Mouse (Mus musculus): ENCODE measurements around the gene Tent4b. TPM values are rescaled to one million over a fixed set of nuclear protein-coding genes. Genes with fewer than 3 reads are reported as not detected.

The Tent4b gene
- polyA plus RNA-seq, 1 experiment from 2014 or later, result 25.1 TPM

- no peaks in the 10 kb centered on the region for H3K27me3 ChIP-seq
- TF ChIP-seq CTCF (IDR thresholded peaks at IDR 0.05), result no peak
- POLR2A ChIA-PET, result no interaction called here
- CTCF ChIA-PET, result interaction anchor here (1.1 kb wide), 1 partner anchor 9 kb away, joined by 4 read pairs; no protein-coding TSS in a partner anchor
- in situ Hi-C loops (cut with MboI; ENCODE audit: low pct_unique_long_range_greater_than_20kb), result loop anchor here (5.0 to 25.0 kb wide), 3 partner anchors 39 to 439 kb away; no protein-coding TSS in a partner anchor
- DNase-seq (ENCODE audit: low read depth, low spot score) (no peak), ATAC-seq (no peak)
These were observed 74.0 kb downstream of the Tent4b start for GRCm38 (mm10) chr8:88273051-88273430.

- in situ Hi-C loops (cut with MboI; ENCODE audit: low pct_unique_long_range_greater_than_20kb), result loop anchor here (5.0 to 25.0 kb wide), 3 partner anchors 38 to 438 kb away; no protein-coding TSS in a partner anchor
- ATAC-seq, result no peak
- no peaks in the 10 kb centered on the region for H3K27me3 ChIP-seq
- no peak for TF ChIP-seq CTCF (IDR thresholded peaks at IDR 0.05)
- CTCF ChIA-PET, result no interaction called here
- DNase-seq (ENCODE audit: low read depth, low spot score), result no peak
- POLR2A ChIA-PET, result no interaction called here
These were observed 75.1 kb downstream of the Tent4b start for GRCm38 (mm10) chr8:88274090-88274489.

GRCm38 (mm10) chr8:88279220-88279619 lies 80.2 kb downstream of the Tent4b start:
- DNase-seq (ENCODE audit: low read depth, low spot score) (no peak), ATAC-seq (no peak)
- CTCF ChIA-PET, result interaction anchor here (1.5 to 2.6 kb wide), 2 partner anchors 10 to 13 kb away, joined by 3 to 9 read pairs; no protein-coding TSS in a partner anchor
- POLR2A ChIA-PET, result interaction anchor here (0.6 to 1.3 kb wide), 5 partner anchors 11 to 1532 kb away, joined by 3 to 5 read pairs (median 3); no protein-coding TSS in a partner anchor
- TF ChIP-seq CTCF (IDR thresholded peaks at IDR 0.05), result no peak
- no peaks in the 10 kb centered on the region for H3K27me3 ChIP-seq
- in situ Hi-C loops (cut with MboI; ENCODE audit: low pct_unique_long_range_greater_than_20kb), result no loop called here

GRCm38 (mm10) chr8:88279670-88280069 lies 80.7 kb downstream of the Tent4b start:
- in situ Hi-C loops (cut with MboI; ENCODE audit: low pct_unique_long_range_greater_than_20kb), result no loop called here
- no peaks in the 10 kb centered on the region for H3K27me3 ChIP-seq
- ATAC-seq (no peak), DNase-seq (ENCODE audit: low read depth, low spot score) (no peak)
- TF ChIP-seq CTCF (IDR thresholded peaks at IDR 0.05), result no peak
- CTCF ChIA-PET, result interaction anchor here (1.5 to 2.6 kb wide), 2 partner anchors 10 to 13 kb away, joined by 3 to 9 read pairs; no protein-coding TSS in a partner anchor
- POLR2A ChIA-PET, result interaction anchor here (0.6 to 1.3 kb wide), 3 partner anchors 18 to 342 kb away, joined by 3 to 5 read pairs (median 3); no protein-coding TSS in a partner anchor

- DNase-seq (ENCODE audit: low read depth, low spot score) (peak; percentile 64), ATAC-seq (peak; percentile 53)
- CTCF ChIA-PET, result no interaction called here
- TF ChIP-seq CTCF (IDR thresholded peaks at IDR 0.05), result no peak
- in situ Hi-C loops (cut with MboI; ENCODE audit: low pct_unique_long_range_greater_than_20kb), result no loop called here
- no peaks in the 10 kb centered on the region for H3K27me3 ChIP-seq
- POLR2A ChIA-PET, result no interaction called here
These were observed 81.9 kb downstream of the Tent4b start for GRCm38 (mm10) chr8:88280904-88281303.

GRCm38 (mm10) chr8:88282684-88283083 lies 83.7 kb downstream of the Tent4b start:
- H3K27me3 ChIP-seq, result no peaks in the 10 kb centered on the region
- ChIA-PET POLR2A (no interaction called here), CTCF (interaction anchor here (1.0 to 1.7 kb wide), 3 partner anchors 10 to 76 kb away, joined by 3 to 5 read pairs (median 4); partner anchors contain the start of gene Adcy7)
- in situ Hi-C loops (cut with MboI; ENCODE audit: low pct_unique_long_range_greater_than_20kb), result no loop called here
- TF ChIP-seq CTCF (IDR thresholded peaks at IDR 0.05), result no peak
- DNase-seq (ENCODE audit: low read depth, low spot score) (no peak), ATAC-seq (no peak)

GRCm38 (mm10) chr8:88283243-88284115 lies 84.5 kb downstream of the Tent4b start:
- TF ChIP-seq CTCF (IDR thresholded peaks at IDR 0.05), result no peak
- CTCF ChIA-PET, result interaction anchor here (1.7 kb wide), 1 partner anchor 14 kb away, joined by 5 read pairs; no protein-coding TSS in a partner anchor
- ATAC-seq, result no peak
- no peaks in the 10 kb centered on the region for H3K27me3 ChIP-seq
- POLR2A ChIA-PET, result no interaction called here
- in situ Hi-C loops (cut with MboI; ENCODE audit: low pct_unique_long_range_greater_than_20kb), result no loop called here
- no peak for DNase-seq (ENCODE audit: low read depth, low spot score)

GRCm38 (mm10) chr8:88284738-88285137 lies 85.7 kb downstream of the Tent4b start:
- TF ChIP-seq CTCF (IDR thresholded peaks at IDR 0.05), result no peak
- ATAC-seq, result peak; percentile 94
- ChIA-PET POLR2A (interaction anchor here (1.1 kb wide), 1 partner anchor 10 kb away, joined by 3 read pairs; no protein-coding TSS in a partner anchor), CTCF (interaction anchor here (1.0 to 1.2 kb wide), 2 partner anchors 15 to 32 kb away, joined by 3 read pairs; no protein-coding TSS in a partner anchor)
- no peaks in the 10 kb centered on the region for H3K27me3 ChIP-seq
- in situ Hi-C loops (cut with MboI; ENCODE audit: low pct_unique_long_range_greater_than_20kb), result no loop called here
- peak; percentile 65 for DNase-seq (ENCODE audit: low read depth, low spot score)

- POLR2A ChIA-PET, result interaction anchor here (1.1 kb wide), 1 partner anchor 9 kb away, joined by 3 read pairs; no protein-coding TSS in a partner anchor
- in situ Hi-C loops (cut with MboI; ENCODE audit: low pct_unique_long_range_greater_than_20kb), result no loop called here
- no peak for DNase-seq (ENCODE audit: low read depth, low spot score)
- no peak for ATAC-seq
- TF ChIP-seq CTCF (IDR thresholded peaks at IDR 0.05), result no peak
- CTCF ChIA-PET, result interaction anchor here (1.0 to 1.2 kb wide), 2 partner anchors 16 to 33 kb away, joined by 3 read pairs; no protein-coding TSS in a partner anchor
- no peaks in the 10 kb centered on the region for H3K27me3 ChIP-seq
These were observed 86.7 kb downstream of the Tent4b start for GRCm38 (mm10) chr8:88285469-88286356.

GRCm38 (mm10) chr8:88286421-88286960 lies 87.5 kb downstream of the Tent4b start:
- no peak for DNase-seq (ENCODE audit: low read depth, low spot score)
- POLR2A ChIA-PET, result no interaction called here
- H3K27me3 ChIP-seq, result no peaks in the 10 kb centered on the region
- in situ Hi-C loops (cut with MboI; ENCODE audit: low pct_unique_long_range_greater_than_20kb), result no loop called here
- CTCF ChIA-PET, result interaction anchor here (1.6 kb wide), 1 partner anchor 71 kb away, joined by 4 read pairs; no protein-coding TSS in a partner anchor
- no peak for ATAC-seq
- TF ChIP-seq CTCF (IDR thresholded peaks at IDR 0.05), result no peak
